Mouse (Mus musculus) kidney, postnatal 14 days (tissue): ENCODE results near the gene Fbxo11.
"Not testable (repeated sequence)": the region's sequence is repeated elsewhere in the genome, so short reads cannot be mapped to it uniquely, and the experiment has no call there.

Experiments
- DNase-seq: peaks from one replicate; pipeline ENCODE4 v3.0.0; 2022; ENCODE audit warnings: mixed read lengths

Gene Fbxo11

DNA sequence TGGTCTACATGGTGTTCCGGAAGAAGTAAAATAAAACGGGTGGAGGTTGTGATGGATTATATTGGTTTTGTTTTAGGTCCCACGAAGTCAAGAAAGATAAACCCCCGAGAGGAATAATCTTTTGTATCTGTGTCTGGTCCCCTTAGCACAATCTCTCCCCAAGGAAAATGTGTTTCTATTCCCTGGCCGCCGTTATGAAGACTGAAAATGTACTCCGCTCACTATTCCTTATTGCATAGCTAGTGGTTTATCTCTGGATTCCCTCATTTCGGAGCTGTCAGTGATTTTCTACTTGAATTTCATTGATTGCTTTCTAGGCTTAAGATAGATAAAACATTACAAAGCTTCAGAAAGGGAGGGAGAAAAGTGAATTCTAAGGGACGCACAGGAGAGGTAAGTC is 1.7 kb upstream of the Fbxo11 start:
- no peak for DNase-seq

DNA sequence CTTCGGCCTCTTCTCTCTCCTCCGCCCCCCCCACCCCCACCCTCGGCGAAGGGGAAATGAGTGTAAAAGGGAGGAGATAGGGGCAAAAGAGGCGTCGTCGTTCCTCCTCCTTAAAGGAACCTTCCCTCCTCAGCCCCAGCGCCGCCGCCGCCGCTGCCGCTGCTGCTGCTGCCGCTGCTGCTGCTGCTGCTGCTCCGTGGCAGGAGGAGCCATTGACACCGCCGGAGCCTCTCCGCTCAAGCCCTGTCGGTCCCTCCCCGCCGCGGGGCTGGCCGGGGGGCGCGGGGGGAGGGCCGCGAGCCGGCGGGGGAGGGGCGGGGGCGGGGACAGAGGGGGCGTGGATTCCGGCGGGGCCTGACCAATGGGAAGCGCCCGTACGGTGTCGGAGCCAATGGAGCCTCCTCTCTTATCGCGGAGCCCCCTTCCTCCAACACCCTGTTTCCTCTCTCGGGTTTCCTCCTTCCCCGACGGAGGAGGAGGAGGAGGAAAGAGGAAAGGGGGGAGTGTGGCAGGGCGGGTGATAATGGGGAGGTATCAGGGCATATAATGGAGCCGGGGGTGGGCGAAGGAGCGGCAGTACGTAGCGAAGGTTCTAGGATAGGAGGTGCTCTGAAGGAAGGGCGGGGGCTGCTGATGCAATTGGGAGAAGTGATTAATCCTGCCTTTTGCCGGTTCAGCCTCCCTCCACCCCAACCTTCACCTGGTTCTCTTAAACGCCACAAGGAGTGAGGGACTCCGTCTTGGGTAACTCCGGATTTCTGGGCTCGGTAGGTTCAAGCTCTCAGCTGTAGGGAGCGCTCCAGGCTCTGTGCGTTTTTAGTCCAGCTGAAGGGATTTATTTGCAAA is 933 bp upstream of the Fbxo11 start:
- DNase-seq = peak; percentile 95

DNA sequence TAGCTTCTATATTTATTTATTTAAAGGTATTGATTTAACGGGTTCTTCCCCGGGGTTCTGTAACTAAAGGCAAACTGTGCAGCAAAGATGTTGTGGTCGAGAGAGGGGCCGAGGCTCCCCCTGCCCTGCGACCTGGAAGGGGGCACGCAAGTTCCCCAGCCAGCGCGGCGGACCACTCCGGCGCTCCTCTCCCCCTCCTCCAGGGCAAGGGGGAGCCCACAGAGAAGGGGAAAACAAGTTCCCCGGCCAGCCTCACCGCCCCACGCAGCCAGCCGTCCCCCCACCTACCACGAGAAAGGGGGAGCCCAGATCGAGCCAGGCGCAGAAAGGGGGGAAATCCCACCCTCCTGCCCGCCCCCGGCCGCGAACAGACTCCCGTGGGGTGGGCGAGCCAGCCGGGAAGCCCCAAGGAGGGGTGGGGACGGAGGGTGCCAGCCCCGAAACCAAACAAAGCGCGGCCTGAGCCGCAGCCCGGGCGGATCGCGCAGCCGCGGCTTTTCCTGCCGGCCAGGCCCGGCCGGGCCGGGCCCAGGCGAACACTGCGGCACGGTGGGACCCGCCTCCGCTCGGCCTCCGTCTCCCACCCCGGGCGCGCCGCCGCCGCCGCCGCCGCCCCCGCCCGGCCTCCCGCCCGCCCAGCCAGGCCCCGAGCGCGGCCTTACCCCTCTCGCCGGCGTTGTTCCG is 602 bp downstream of the Fbxo11 start:
- DNase-seq = peak; percentile 74

DNA sequence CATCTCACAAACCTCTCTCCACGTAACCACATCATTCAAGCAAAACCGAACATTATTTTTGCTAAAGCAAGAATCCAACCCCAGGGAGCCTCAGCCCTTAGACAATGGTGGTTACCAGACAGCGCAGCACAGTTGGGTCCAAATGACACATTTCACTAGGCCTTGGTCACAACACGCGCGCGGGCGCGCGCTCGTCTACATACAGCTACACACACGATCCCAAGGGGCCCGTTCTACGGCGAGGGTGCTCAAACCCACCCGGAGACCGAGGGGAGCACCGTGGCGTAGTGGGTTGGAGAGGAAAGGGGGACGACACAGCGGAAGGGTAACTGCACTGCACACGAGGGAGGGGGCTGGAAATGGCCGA is 1.1 kb downstream of the Fbxo11 start:
- peak; percentile 69 for DNase-seq

DNA sequence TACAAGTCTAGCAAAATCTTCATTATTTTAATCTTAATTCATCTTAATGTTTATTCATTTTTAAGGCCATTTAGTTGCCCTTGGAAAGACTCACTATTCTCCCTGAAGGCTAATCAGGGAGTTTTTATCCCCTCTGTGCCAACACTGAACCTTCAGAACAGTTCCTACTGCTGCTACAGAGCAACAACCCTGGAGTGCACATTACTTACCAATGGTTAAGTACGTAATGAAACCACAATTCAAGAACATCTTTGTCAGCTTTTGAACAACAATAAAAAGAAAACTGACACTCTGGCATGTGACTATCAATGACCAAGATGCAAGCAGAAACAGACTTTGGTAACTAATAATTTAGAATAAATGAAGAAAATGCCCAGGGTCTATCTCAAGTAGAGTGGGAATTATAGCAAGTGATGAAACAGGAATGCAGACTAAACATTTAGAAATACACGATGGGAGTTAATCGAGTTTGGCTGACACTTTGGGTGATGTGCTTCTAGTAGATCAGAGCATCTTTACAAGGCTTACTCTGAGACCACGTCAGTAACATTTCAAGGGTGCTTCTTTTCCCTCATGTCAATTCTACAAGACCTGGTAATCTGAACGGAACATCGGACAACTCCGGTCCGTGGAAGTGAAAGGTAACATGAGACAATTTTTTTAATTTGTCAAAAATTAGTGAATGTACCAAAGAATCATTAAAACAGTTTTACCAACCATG is 2.1 kb downstream of the Fbxo11 start:
- DNase-seq = no peak

DNA sequence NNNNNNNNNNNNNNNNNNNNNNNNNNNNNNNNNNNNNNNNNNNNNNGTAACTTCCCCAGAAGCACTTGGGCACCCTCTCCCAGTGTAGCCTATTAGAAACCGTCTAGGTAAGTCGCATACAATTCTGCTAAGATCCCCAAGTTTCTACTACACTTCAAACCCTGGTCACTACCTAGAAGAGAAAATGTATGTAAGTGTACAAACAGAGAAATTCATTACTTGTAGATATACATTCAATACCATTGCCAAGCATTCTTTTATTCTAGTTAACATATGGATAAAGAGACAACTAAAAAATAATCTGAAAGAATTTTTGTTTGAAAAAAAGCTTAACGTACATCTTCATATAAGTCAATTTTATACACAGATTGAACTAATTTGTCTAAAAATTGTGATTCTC is 3.1 kb downstream of the Fbxo11 start:
- no peak for DNase-seq

DNA sequence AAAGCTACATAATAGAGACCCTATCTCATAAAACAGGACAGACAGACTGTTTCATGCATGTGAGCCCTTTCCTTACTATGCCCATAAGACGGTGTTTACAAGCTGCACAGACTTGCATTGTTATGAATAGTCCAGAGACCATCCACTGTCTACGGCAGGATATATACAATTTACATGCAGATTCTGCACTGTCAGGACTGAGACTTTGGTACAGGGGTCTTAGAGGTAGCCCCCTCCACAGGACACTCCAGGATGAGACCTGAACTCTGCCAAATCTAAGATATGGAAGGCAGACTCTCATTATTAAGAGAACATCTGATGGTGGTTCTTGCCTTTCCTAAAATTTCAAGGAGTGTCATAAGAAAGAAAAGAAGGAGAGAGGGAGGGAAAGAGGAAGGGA is 6.8 kb downstream of the Fbxo11 start:
- DNase-seq = no peak

DNA sequence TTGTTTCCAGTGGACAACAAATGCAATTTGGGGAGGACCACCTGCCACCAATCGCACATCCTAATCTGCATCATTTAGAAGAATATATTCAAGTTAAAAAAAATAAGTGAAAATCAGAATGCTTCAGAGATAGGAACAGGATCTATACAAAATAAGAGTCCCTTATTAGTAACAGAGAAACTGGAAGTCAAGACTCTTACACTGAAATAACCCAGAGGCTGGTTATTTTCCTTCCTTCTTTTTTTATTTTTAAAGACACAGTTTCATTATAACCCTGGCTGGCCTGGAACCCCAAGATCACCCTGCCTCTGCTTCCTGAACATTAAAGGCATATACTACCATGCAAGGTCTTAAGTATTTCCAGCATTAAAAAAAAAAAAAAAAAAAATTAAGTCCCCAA is 7.2 kb downstream of the Fbxo11 start:
- DNase-seq = no peak

DNA sequence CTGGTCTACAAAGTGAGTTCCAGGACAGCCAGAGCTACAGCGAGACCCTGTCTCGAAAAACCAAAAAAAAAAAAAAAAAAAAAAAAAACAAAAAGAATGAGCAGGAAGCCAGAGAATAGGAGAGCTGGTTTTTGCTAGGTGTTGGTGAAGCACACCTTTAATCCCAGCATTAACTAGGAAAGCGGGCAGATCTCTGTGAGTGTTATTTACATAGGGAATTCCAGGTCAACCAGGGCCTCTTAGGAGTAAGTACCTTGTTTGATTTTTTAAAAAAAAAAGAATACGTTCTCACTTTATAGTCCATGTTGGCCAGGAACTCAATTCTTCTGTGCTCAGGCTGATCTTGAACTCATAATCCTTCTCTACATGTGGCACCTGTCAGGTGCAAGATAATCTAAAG is 13.4 kb downstream of the Fbxo11 start:
- DNase-seq = no peak

DNA sequence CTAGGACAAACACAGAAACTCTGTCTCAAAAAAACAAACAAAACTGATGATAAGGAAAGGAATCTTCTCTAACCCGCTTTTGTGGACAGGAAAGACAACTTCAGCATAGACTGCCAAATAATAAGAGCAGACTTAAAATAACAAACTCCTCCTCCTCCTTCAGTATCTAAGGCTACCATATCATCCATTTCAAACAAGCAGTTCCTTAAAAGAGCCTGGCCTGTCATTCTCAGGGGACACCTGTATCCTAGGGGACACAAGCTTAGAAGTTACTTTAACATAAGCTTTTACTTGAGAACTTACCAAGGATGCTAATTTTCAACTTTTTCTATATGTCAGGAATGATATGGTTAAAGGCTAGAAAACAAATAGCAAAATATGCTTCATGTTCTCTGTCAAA is 14.2 kb downstream of the Fbxo11 start:
- DNase-seq = no peak

DNA sequence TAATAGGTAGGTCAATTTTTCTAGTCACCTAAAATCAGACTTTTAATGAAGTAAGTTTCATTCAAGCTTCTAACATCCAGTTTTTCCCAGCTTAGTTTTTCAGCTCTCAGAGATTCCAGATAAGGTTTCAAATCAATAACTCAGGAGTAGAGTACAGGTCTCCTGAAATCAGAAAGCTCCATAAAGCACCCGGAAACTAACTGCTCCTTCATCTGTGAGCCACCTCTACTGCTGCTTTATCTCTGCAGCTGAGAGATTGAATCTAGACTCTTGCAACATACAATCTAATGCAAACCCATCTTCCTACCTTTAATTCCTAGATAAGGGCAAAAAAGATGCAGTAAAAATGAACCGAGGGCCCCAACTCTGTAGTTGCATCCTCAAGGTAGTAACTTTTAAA is 14.8 kb downstream of the Fbxo11 start:
- DNase-seq = no peak

DNA sequence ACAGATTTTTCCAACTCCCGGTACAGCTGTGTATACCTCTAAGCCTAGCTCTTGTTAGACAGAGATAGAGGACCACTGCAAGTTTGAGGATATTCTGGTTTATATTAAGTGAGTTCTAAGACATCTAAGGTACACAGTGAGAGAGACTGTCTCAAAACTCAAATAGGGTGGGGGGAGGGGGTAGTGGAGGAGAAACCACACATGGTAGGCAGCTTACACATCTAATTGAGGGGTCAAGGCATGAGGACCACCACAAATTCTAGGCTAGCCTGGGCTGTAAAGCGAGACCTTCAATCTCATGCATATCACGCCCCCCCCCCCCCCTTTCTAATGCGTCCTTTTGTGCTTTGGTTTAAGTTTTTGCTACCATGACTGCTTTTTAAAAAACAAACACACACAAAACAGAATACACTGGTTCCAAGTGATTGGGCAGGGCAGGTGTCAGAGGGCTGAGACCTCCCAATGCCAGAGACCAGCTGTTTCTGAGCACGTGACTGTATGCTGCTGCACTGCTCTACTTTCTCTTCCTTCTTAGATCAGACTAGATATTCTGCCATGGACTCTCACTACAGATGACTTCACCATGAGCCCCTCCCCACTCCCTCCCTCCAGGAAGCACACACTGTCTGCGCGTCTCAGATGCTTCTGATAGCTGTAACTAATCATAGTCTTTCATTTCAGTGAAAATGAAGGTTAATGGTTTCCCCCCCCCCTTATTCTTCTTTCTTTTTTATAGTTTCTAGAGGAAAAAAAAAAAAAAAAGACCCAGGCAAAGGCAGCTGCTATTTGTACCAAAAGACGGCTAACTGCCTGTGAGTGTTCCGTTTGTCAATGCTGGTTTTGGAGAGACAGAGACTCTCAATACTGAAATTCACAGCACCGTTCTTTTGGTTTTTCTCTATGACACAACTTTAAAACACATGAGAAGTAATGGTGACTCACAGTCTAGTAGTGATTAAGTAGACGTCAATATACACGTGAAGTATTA is 22.7 kb downstream of the Fbxo11 start:
- peak; percentile 47 for DNase-seq

DNA sequence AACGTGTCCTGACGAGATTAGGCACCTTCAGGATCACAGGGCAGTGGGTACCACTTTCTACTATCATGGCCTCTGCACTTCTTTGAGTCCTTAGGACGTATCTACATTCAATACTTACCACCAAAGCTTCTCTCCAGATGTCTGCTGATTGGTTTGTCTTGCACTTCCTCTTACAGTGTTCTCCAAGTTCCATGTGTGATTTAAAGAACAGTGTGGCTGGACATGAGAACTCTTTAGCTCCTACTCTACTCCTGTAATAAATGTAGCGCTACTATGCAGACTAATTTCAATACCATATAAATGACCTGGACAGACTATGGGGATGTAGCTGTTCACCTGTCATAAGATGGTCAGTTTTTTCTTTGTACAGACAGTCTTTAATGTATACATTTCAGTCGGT is 24.3 kb downstream of the Fbxo11 start:
- DNase-seq = no peak

DNA sequence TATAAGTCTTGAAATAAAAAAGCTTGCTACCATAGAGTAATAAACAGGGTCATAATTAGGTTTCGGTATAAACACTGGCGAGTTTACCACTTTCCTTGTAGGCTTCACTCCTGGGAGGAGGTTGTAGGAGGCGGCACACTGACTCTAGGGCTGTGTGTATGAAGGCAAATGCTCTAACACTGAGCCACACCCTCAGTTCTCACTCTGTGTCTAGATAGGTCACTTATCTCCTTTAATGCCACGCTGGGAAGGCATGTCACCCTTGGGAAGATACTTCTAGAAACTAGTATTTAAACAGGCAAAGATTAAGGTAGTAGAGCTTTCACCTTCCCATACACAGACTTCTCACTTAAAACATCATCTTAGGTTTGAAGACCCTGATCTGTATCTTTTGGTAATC is 30.7 kb downstream of the Fbxo11 start:
- no peak for DNase-seq

DNA sequence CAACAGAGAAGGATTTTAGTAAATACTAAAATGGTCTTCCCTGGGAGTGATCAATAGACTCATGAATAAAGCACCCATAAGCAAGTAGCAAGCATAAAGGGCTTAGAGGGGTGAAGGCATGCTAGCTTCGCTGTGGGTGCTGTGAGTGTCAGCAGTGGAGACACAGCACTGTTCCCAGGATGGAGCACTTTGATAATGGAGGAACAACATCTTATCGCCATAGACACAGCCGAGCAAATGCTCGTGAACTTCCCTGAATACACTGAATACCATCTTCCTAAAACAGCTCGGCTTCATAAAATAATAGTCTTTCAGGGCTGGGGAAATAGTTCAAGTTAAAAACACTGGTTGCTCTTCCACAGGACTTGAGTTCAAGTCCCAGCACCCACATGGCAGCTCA is 33.3 kb downstream of the Fbxo11 start:
- no peak for DNase-seq

DNA sequence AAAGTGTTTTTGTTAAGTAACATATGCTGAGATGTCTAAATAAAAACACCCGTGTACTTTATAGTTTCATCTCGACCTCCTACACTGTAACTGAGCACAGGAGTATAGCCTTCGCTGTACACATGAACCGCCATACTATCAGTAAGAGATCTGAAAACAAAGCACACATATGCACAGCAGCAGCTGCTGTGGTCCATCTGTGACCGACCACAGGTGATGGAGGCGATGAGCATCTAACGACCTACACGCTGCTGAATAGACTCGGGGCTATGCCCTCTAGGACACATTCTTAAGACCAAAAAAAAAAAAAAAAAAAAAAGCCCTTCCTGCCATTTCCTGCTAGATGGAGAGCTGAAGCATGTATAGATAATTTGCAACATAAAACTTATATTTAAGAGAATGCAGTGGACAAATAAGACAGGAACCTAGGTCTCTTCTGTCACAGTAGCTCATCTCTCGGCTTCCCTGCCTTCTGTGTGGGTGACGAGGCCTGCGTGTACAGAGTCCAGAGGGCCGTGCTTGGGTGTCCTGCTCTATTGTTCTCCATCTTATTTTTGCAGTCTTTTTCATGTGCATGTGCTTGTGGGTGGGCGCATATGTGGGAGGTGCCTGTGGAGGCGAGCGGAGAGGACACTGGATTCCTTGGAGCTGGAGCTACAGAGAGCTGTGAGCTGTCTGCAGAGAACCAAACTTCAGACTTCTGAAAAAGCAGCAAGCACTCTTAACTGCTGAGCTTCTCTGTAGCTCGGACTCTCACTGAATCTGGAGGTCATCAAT is 35.7 kb downstream of the Fbxo11 start:
- no peak for DNase-seq

DNA sequence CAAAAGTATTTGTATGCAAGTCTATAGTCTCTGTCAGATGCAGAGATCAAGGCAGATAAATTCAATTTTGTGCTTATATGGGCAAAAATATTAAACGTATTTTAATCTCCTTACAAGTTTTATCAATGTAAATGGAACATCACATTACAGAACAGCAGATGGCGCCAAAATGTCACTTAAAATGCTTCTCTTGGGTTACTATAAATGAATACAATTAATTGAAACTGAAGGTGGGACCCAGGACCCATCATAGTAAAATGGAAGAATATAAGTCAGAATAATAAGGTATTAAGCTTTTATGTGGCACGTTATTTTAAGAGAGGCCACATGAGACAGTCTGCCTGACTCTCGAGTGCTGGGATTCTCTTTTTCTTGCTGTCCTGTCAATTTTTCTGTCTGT is 39.9 kb downstream of the Fbxo11 start:
- peak; percentile 67 for DNase-seq

DNA sequence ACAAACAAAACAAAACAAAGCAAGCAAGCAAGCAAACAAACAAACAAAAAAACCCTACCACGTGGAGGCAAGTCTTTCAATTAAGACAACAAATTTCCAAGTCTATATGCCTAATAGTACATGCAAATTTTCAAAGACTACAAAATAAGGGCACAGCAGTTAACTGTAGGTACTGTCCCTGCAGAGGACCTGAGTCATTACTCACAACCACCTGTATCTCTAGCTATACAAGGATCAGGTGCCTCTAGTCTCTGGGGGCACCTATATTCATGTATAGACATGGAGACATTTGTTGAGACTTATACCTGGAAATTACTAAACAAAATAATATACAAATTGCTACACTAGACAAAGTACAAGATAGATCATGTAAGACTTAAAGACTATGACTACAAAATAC is 41.2 kb downstream of the Fbxo11 start:
- no peak for DNase-seq

DNA sequence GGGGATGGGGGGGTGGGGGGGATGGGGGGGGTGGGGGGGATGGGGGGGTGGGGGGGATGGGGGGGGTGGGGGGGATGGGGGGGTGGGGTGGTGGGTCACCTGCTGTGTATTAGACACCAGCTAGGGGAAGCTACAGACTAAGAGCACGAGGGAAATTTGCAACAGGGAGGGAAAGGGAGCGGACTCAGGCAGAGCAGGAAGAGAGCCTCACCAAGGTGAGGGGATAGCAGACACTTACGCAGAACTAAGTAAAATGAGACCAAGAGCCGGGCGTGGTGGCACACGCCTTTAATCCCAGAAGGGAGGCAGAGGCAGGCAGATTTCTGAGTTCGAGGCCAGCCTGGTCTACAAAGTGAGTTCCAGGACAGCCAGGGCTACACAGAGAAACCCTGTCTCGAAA is 49.1 kb downstream of the Fbxo11 start:
- DNase-seq = not testable (repeated sequence)

DNA sequence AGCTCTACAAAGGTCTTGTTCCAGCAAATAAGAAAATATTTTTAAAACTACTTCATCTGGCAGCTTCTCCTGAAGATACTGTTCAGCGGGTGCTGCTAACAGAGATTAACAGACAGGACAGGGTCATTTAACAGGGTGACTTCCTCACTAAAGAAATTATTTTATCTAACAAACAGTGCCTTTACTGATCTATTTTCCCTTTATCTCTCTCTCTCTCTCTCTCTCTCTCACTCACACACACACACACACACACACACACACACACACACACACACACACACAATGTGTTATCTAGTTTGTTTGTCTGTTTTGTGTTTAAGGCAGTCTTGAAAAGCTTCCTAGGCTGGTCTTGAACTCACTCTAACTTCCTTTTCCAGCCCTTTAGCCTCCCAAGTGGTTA is 50.6 kb downstream of the Fbxo11 start:
- DNase-seq = no peak

DNA sequence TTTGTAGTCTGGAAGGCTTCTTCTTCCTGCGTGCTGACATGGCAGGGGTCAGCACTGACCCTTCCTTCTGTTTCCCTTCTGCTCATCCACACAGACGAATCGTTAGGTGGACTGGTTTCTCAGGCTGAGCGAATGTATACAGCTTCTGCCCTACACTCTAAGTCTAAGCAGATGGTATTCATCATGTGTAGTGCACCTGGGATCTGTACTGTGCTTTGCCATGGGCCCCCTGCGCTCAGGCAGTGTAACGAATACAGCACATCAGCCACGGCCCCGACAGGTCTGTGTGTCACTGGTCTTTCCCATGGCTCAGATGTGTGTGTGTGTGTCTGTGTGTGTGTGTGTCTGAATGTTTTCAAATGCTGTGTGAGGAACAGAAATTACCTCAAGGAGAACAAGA is 58.1 kb downstream of the Fbxo11 start:
- DNase-seq = no peak

DNA sequence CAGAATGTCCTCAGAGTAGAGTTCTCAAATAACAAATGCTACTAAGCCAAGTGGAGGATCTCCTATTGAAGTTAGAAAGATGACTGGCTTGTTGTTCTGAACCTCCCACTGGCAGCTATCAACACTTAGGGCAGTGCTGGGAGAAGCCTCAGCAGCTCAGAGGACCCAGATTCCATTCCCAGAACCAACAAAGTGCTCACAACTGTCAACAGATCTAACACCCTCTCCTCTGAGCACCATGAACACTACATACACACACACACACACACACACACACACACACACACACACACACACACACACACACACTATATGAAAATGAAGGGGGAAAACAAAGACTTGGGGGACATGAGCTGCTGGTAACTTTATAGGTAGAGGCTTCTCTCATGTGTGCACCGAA is 60.2 kb downstream of the Fbxo11 start:
- DNase-seq = no peak
